Mouse (Mus musculus) lung, embryonic 14.5 days (tissue): ENCODE measurements around the gene Mrpl57. TPM values are rescaled to one million over a fixed set of nuclear protein-coding genes. Genes with fewer than 3 reads are reported as not detected.

Experiments used
- ATAC-seq: fragments of 200-750 bp; cut with Nextera tagmentation; 2 replicates; pipeline ENCODE4 v1.8.0; 2017; ENCODE audit warnings: mild to moderate bottlenecking, moderate TSS enrichment, moderate library complexity; ENCODE audit not compliant: insufficient read depth
- DNase-seq: peaks from one replicate; pipeline ENCODE4 v3.0.0-alpha.2; 2015
- H3K27ac ChIP-seq: fragments of 300-500 bp; sonication (generic); 2 replicates; pipeline ENCODE4 v1.5.1; 2014; ENCODE audit warnings: low read depth, mild to moderate bottlenecking, moderate library complexity
- H3K27me3 ChIP-seq: fragments of 300-500 bp; sonication (generic); 2 replicates; pipeline ENCODE4 v1.6.1; 2014; ENCODE audit warnings: low read length, control low read depth; ENCODE audit not compliant: insufficient read depth
- H3K36me3 ChIP-seq: fragments of 300-500 bp; sonication (generic); 2 replicates; pipeline ENCODE4 v1.6.1; 2014; ENCODE audit warnings: control low read depth; ENCODE audit not compliant: insufficient read depth
- H3K4me1 ChIP-seq: fragments of 300-500 bp; sonication (generic); 2 replicates; pipeline ENCODE4 v1.6.1; 2014; ENCODE audit warnings: antibody characterized with exemption, control low read depth; ENCODE audit not compliant: insufficient read depth
- H3K4me2 ChIP-seq: fragments of 300-500 bp; sonication (generic); 2 replicates; pipeline ENCODE4 v1.6.1; 2014; ENCODE audit warnings: mild to moderate bottlenecking
- H3K4me3 ChIP-seq: fragments of 300-500 bp; sonication (generic); 2 replicates; pipeline ENCODE4 v1.5.1; 2014; ENCODE audit warnings: low read depth, low read length
- H3K9ac ChIP-seq: fragments of 300-500 bp; sonication (generic); 2 replicates; pipeline ENCODE4 v1.6.1; 2014
- H3K9me3 ChIP-seq: fragments of 300-500 bp; sonication (generic); 2 replicates; pipeline ENCODE4 v1.6.1; 2016; ENCODE audit warnings: low read depth, low read length, control low read depth
- CTCF ChIP-seq: IDR thresholded peaks from 2 replicates; pipeline ENCODE4 v1.5.1; 2016; ENCODE audit warnings: antibody characterized with exemption, low read depth
- WGBS: fragments of 180-500 bp; shearing (Covaris S2); extraction: QIAGEN DNeasy Blood & Tissue Kit; methylation state at CpG from one replicate; pipeline ENCODE4 v1.1.7; 2014; 5-methylcytosine and 5-hydroxymethylcytosine counted together
- microRNA-seq: library from miRNA; unstranded; fragments of <30 nt; microRNA quantifications from one replicate; pipeline ENCODE4, GENCODE M21; 2016; ENCODE audit warnings: borderline number of aligned reads
- polyA plus RNA-seq: library from polyadenylated mRNA; unstranded; fragments of >200 nt; fragmentation: Nextera tagmentation; extraction: Ambion mirVana; gene quantifications from 2 replicates; pipeline ENCODE4 v1.2.1, GENCODE M21; 2014

Gene Mrpl57
- polyA plus RNA-seq, 1 experiment from 2014 or later: 158 TPM

DNA sequence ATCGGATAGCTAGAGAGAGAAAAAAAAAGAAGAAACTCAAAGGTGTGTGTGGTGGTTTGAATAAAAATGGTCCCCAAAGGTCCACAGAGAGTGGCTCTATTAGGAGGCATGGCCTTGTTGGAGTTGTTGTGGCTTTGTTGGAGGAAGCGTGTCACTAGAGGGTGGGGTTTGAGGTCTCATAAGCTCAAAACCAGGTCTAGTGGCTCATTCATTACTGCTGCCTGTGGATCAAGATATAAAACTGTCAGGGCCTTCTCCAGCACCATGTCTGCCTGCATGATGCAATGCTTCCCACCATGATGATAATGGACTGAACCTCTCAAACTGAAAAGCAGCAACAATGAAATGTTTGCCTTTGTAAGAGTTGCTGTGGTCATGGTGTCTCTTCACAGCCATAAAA lies 32.6 kb downstream of the Mrpl57 start:
- no peak for ATAC-seq
- H3K27me3 ChIP-seq: no peaks in the 10 kb centered on the region
- no peak overlapping the region for H3K9ac ChIP-seq
- peaks cover 24% of the 10 kb centered on the region for H3K36me3 ChIP-seq
- H3K9me3 ChIP-seq: no peaks in the 10 kb centered on the region
- WGBS: 87% methylated on average over 2 of the region's 2 CpGs
- no peak for DNase-seq
- H3K4me3 ChIP-seq: no peak overlapping the region
- TF ChIP-seq CTCF: no peak
- no peak overlapping the region for H3K4me2 ChIP-seq
- no peaks in the 10 kb centered on the region for H3K4me1 ChIP-seq
- H3K27ac ChIP-seq: no peak overlapping the region

GRCm38 (mm10) chr14:57859520-57859919 lies 33.5 kb downstream of the Mrpl57 start:
- Histone ChIP-seq H3K4me3 (no peak overlapping the region), H3K9ac (no peak overlapping the region), H3K4me2 (no peak overlapping the region), H3K27me3 (no peaks in the 10 kb centered on the region), H3K9me3 (no peaks in the 10 kb centered on the region), H3K36me3 (peaks cover 32% of the 10 kb centered on the region), H3K27ac (no peak overlapping the region), H3K4me1 (no peaks in the 10 kb centered on the region)
- peak; percentile 76 for DNase-seq
- no peak for TF ChIP-seq CTCF
- no peak for ATAC-seq

GRCm38 (mm10) chr14:57861987-57862412 lies 36.0 kb downstream of the Mrpl57 start:
- no peak for DNase-seq
- Histone ChIP-seq H3K27ac (no peak overlapping the region), H3K9me3 (no peaks in the 10 kb centered on the region), H3K4me2 (no peak overlapping the region), H3K9ac (no peak overlapping the region), H3K27me3 (no peaks in the 10 kb centered on the region), H3K4me1 (no peaks in the 10 kb centered on the region), H3K4me3 (no peak overlapping the region), H3K36me3 (peaks cover 42% of the 10 kb centered on the region)
- ATAC-seq: no peak
- 83% methylated on average over 4 of the region's 4 CpGs for WGBS
- TF ChIP-seq CTCF: no peak

GRCm38 (mm10) chr14:57863129-57863528 lies 37.1 kb downstream of the Mrpl57 start:
- no peaks in the 10 kb centered on the region for H3K27me3 ChIP-seq
- peaks cover 40% of the 10 kb centered on the region for H3K36me3 ChIP-seq
- no peak overlapping the region for H3K4me3 ChIP-seq
- no peaks in the 10 kb centered on the region for H3K9me3 ChIP-seq
- H3K9ac ChIP-seq: no peak overlapping the region
- H3K4me1 ChIP-seq: no peaks in the 10 kb centered on the region
- H3K27ac ChIP-seq: no peak overlapping the region
- 51% methylated on average over 2 of the region's 2 CpGs for WGBS
- peak; percentile 22 for DNase-seq
- no peak for TF ChIP-seq CTCF
- no peak for ATAC-seq
- no peak overlapping the region for H3K4me2 ChIP-seq

DNA sequence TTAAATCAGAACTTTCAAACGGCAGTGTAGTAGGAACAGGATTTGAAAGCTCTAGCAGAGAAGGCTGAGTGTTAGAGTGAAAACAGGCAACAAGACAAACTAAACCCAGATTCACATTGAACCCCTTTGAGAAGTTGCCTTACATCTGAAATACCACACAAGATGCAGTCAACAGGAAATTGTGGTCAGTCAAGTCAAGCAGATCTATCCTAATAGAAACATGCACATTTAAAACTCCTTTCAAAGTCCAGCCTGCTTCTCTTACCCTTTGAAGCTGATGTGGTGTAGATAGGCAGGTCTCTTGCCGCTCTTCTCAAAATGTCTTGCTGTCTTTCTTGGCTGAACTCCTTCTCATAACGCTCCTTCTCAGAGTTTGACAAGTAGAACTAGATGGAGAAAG lies 39.2 kb downstream of the Mrpl57 start:
- Histone ChIP-seq H3K27ac (no peak overlapping the region), H3K9ac (no peak overlapping the region), H3K9me3 (no peaks in the 10 kb centered on the region), H3K27me3 (no peaks in the 10 kb centered on the region), H3K4me2 (no peak overlapping the region), H3K36me3 (peaks cover 43% of the 10 kb centered on the region), H3K4me3 (no peak overlapping the region), H3K4me1 (no peaks in the 10 kb centered on the region)
- DNase-seq (no peak), ATAC-seq (no peak)
- 83% methylated on average over 3 of the region's 3 CpGs for WGBS
- TF ChIP-seq CTCF: no peak

- H3K36me3 ChIP-seq: peaks cover 44% of the 10 kb centered on the region
- no peaks in the 10 kb centered on the region for H3K9me3 ChIP-seq
- no peak overlapping the region for H3K27ac ChIP-seq
- DNase-seq (no peak), ATAC-seq (no peak)
- no peak overlapping the region for H3K4me2 ChIP-seq
- TF ChIP-seq CTCF: no peak
- H3K4me1 ChIP-seq: no peaks in the 10 kb centered on the region
- H3K4me3 ChIP-seq: no peak overlapping the region
- no peaks in the 10 kb centered on the region for H3K27me3 ChIP-seq
- 91% methylated on average over 3 of the region's 3 CpGs for WGBS
- H3K9ac ChIP-seq: no peak overlapping the region
These were observed 40.7 kb downstream of the Mrpl57 start for GRCm38 (mm10) chr14:57866676-57867276.

GRCm38 (mm10) chr14:57877921-57878320 lies 51.9 kb downstream of the Mrpl57 start:
- no peak for ATAC-seq
- H3K27me3 ChIP-seq: no peaks in the 10 kb centered on the region
- no peak overlapping the region for H3K9ac ChIP-seq
- H3K4me3 ChIP-seq: no peak overlapping the region
- H3K27ac ChIP-seq: no peak overlapping the region
- H3K4me1 ChIP-seq: 0 out of 2 replicates have a peak, but pooled peaks cover 2% of the 10 kb centered on the region
- no peak overlapping the region for H3K4me2 ChIP-seq
- WGBS: 89% methylated on average over 9 of the region's 9 CpGs
- peaks cover 11% of the 10 kb centered on the region; the same call in 1 of the 2 replicates for H3K36me3 ChIP-seq
- no peak for TF ChIP-seq CTCF
- no peak for DNase-seq
- no peaks in the 10 kb centered on the region for H3K9me3 ChIP-seq

Small RNAs within 50 kb of the gene (microRNA-seq; reads per million reads assigned to microRNA genes)
- gene Mir3077: not detected

Other genes with a start within 250 kb of the Mrpl57 start
- 33.7 and 37.1 TPM in 2 replicates for gene Xpo4, start 160.8 kb upstream of the Mrpl57 start, polyA plus RNA-seq
- gene Gm49361, start 80.1 kb upstream of the Mrpl57 start, polyA plus RNA-seq: not detected in 2 replicates
- 25.1 and 28.9 TPM in 2 replicates for gene Lats2, start 67.8 kb upstream of the Mrpl57 start, polyA plus RNA-seq
- gene Sap18, start 28.1 kb upstream of the Mrpl57 start, polyA plus RNA-seq: 20.1 and 28.3 TPM in 2 replicates
- 50.1 and 51.8 TPM in 2 replicates for gene Ska3, start within 50 bp of the Mrpl57 start, polyA plus RNA-seq
- gene Zdhhc20, start 64.0 kb downstream of the Mrpl57 start, polyA plus RNA-seq: 62.8 and 66.2 TPM in 2 replicates
- 54.1 and 56.4 TPM in 2 replicates for gene Micu2, start 173.0 kb downstream of the Mrpl57 start, polyA plus RNA-seq
- gene Fgf9, start 244.3 kb downstream of the Mrpl57 start, polyA plus RNA-seq: 7.8 and 9.1 TPM in 2 replicates